Mouse (Mus musculus) neural tube, embryonic 13.5 days (tissue): Measurements from ENCODE around the gene Zdhhc18. TPM values are rescaled to one million over a fixed set of nuclear protein-coding genes. Genes with fewer than 3 reads are reported as not detected.

Experiments used
- ATAC-seq: fragments of 200-750 bp; cut with Nextera tagmentation; 2 replicates; pipeline ENCODE4 v1.8.0; 2017; ENCODE audit warnings: low read depth, mild to moderate bottlenecking, moderate TSS enrichment, moderate library complexity
- H3K27ac ChIP-seq: fragments of 300-500 bp; sonication (generic); replicated peaks from 2 replicates; pipeline ENCODE4 v1.5.1; 2015; ENCODE audit warnings: moderate library complexity, mild to moderate bottlenecking, inconsistent platforms
- H3K27me3 ChIP-seq: fragments of 300-500 bp; sonication (generic); 2 replicates; pipeline ENCODE4 v1.6.1; 2015; ENCODE audit warnings: mild to moderate bottlenecking, inconsistent platforms
- H3K36me3 ChIP-seq: fragments of 300-500 bp; sonication (generic); 2 replicates; pipeline ENCODE4 v1.6.1; 2015; ENCODE audit warnings: mild to moderate bottlenecking, inconsistent platforms
- H3K4me1 ChIP-seq: fragments of 300-500 bp; sonication (generic); replicated peaks from 2 replicates; pipeline ENCODE4 v1.6.1; 2015; ENCODE audit warnings: inconsistent platforms
- H3K4me2 ChIP-seq: fragments of 300-500 bp; sonication (generic); 2 replicates; pipeline ENCODE4 v1.6.1; 2015; ENCODE audit warnings: inconsistent platforms, mild to moderate bottlenecking, moderate library complexity
- H3K4me3 ChIP-seq: fragments of 300-500 bp; sonication (generic); 2 replicates; pipeline ENCODE4 v1.5.1; 2015; ENCODE audit warnings: mild to moderate bottlenecking, inconsistent platforms
- H3K9ac ChIP-seq: fragments of 300-500 bp; sonication (generic); 2 replicates; pipeline ENCODE4 v1.6.1; 2015; ENCODE audit warnings: moderate library complexity, mild to moderate bottlenecking, inconsistent platforms
- H3K9me3 ChIP-seq: fragments of 300-500 bp; sonication (generic); 2 replicates; pipeline ENCODE4 v1.6.1; 2016; ENCODE audit warnings: inconsistent platforms
- WGBS: fragments of 180-500 bp; shearing (Covaris S2); methylation state at CpG from one replicate; pipeline ENCODE4 v1.1.7; 2015; 5-methylcytosine and 5-hydroxymethylcytosine counted together
- polyA plus RNA-seq: library from polyadenylated mRNA; unstranded; fragments of >200 nt; fragmentation: Nextera tagmentation; extraction: Ambion mirVana; gene quantifications from 2 replicates; pipeline ENCODE4 v1.2.1, GENCODE M21; 2015

The Zdhhc18 gene
- polyA plus RNA-seq, 1 experiment from 2014 or later = 4.3 TPM

DNA sequence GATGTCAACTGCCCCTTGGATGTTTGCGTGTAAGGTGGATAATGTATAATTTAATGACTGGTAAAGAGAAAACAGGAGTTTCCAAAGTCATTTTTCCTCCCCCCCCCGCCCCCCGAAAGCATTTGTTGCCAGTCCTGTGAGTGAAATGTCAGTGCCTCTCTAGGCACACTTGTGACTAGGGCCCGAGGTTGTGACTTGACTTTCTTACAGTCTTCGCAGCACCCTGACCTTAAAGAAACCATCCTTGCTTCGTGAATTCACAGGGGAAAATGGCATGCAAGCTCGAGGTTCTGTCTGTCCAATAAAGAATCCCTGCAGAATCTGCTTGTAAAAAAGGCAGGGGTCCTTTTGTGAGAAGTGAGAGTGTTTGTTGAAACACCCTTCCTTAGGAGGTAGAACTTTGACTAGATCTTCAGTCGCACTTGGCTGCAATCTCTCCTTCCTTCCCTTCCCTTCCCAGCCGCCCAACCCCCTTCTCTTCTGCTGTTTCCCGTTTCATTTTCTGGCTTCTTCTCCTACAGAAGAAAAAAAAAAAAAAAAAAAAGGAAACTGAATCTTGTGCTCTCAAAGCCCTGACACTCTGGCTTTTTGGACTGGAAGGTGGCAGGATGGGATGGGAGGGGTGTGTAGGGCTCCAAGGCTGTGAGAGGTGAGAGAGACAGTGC, 23.8 kb upstream of the Zdhhc18 start:
- Histone ChIP-seq H3K9ac (peak overlapping the region; percentile 88), H3K27ac (peak overlapping the region; percentile 97), H3K36me3 (peaks cover 5% of the 10 kb centered on the region; the same call in 1 of the 2 replicates), H3K4me2 (peak overlapping the region; percentile 82), H3K4me3 (peak overlapping the region; percentile 75; the same call in 1 of the 2 replicates), H3K9me3 (no peaks in the 10 kb centered on the region), H3K4me1 (peaks cover 76% of the 10 kb centered on the region), H3K27me3 (no peaks in the 10 kb centered on the region)
- ATAC-seq = no peak
- WGBS = 39% methylated on average over 10 of the region's 10 CpGs

- Histone ChIP-seq H3K9ac (peak overlapping the region; percentile 88), H3K9me3 (no peaks in the 10 kb centered on the region), H3K27ac (peak overlapping the region; percentile 97), H3K4me1 (peaks cover 80% of the 10 kb centered on the region), H3K4me3 (peak overlapping the region; percentile 75), H3K4me2 (peak overlapping the region; percentile 82), H3K27me3 (no peaks in the 10 kb centered on the region), H3K36me3 (peaks cover 3% of the 10 kb centered on the region; the same call in 1 of the 2 replicates)
- WGBS = 3% methylated on average over 24 of the region's 24 CpGs
- ATAC-seq = peak; percentile 48
Observed at GRCm38 (mm10) chr4:133672845-133673647, 23.1 kb upstream of the Zdhhc18 start.

DNA sequence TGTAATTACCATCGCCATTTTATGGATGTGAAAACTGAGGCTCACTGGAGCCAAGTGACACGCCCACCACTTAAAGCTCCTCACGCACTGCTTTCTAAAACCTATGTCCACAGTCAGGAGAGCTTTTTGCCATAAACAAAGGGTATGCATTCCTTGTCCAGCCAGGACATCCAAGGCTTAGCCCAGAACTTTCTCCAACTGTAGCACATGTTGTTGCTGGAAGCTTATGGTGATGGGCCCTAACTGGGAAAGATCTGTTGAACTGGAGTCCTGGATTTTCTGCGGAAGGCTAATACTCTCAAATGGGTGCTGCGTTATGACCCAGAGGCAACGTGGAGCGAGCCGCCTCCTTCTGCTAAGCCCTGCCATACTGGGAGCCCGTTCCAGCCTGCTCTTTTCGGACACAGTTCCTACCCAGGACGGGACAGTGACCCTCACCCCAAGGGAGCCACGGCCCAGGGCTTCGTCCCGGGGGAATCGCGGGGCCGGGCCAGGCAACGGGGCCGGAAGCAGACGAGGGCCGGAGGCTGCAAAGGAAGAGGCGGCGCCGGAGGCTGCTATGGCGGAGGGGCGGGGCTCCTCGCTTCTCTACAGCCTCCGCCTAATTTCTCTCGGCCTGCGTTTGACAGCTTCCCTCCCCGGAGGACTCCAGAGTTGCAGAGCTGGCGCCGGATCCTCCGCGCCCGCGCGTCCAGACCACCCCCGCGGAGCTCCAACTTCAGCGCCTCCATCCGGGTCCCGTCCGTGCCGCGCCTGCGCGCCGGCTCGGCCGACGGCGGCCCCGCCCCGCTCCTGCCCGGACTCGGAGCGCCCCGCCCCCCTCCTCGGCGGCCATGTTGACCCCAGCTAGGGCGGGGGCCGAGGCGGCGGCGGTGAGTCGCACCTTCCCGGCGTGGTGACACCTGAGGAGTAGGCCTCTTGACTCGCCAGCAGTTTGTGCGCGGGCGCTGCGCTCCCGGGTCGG, 22.2 kb upstream of the Zdhhc18 start, which contains the start of gene Pigv:
Gene Pigv, minus strand, starts transcription at position 767 of the 964 bp plus-strand sequence.
- peaks cover 78% of the 10 kb centered on the region for H3K4me1 ChIP-seq
- peak within 1 kb of the TSS; percentile 82 for H3K4me2 ChIP-seq
- no peaks in the 10 kb centered on the region for H3K27me3 ChIP-seq
- H3K4me3 ChIP-seq = peak within 1 kb of the TSS; percentile 75
- WGBS = under 1% methylated on average over 76 of the region's 76 CpGs
- H3K9ac ChIP-seq = peak within 1 kb of the TSS; percentile 88
- H3K9me3 ChIP-seq = no peaks in the 10 kb centered on the region
- peaks cover 8% of the 10 kb centered on the region; the same call in 1 of the 2 replicates for H3K36me3 ChIP-seq
- ATAC-seq = peak; percentile 88
- peak within 1 kb of the TSS; percentile 97 for H3K27ac ChIP-seq

DNA sequence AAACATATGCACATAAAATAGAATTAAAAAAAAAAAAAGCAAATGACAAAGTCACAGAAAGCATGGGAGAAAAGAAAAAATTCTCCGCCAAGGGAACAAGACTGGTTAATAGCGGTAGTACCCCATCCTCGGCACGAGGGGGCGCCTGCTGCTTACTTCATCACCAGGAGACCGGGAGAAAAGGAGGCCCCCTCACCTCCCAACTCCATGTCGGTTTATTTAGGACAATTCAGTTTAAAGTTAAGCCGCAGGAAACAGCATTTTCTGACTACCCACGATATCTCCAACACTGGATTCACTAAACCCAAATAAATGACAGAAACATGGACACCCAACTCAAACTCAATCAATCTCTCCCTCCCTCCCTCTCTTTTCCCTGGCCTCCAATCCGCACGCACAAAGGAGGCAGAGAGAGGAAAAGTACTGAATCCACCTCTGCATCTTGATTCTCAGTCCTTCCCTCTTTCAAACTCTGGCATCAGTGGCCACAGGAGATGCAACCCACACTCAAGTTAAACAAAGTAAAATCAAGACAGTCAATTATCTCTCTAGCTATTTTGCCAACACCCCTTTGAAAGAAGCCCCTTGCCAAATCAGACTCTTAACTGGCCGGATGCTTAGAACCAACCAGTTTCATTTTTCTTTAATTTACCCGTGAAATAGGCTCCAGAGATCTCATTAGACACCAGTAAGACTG, 21.4 kb upstream of the Zdhhc18 start:
- Histone ChIP-seq H3K4me1 (peaks cover 69% of the 10 kb centered on the region), H3K27me3 (no peaks in the 10 kb centered on the region), H3K9ac (peak overlapping the region; percentile 88), H3K4me2 (peak overlapping the region; percentile 82), H3K27ac (peak overlapping the region; percentile 97), H3K4me3 (peak overlapping the region; percentile 75), H3K36me3 (peaks cover 10% of the 10 kb centered on the region; the same call in 1 of the 2 replicates), H3K9me3 (no peaks in the 10 kb centered on the region)
- no peak for ATAC-seq
- 3% methylated on average over 12 of the region's 13 CpGs for WGBS

DNA sequence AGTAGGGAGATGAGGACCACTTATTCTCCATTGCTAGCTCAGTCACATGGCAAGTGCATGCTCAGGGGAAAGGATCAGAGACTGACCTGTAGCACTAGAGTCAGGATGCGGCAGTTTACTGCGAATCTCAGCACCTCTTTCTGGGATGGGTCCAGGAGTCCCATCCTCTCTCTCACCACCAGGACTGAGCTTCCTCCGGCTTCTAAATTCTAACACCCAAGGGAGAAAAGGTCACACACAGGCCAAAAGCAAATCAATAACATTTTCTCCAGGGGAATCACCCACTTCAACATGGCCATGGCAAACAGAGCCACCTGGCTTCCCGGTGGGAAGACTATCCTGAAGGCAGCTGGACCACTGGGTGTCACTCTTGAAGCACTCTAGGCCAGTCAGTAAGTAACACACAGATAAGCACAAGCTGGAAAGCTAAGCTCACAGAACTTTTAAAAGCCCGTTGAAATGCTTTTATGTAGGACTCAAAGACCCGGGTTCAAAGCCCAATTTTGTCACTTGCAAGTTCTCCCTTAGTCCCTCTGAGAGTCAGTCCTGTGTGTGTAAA, 19.8 kb upstream of the Zdhhc18 start:
- 69% methylated on average over 6 of the region's 6 CpGs for WGBS

GRCm38 (mm10) chr4:133668537-133668936, 18.6 kb upstream of the Zdhhc18 start:
- Histone ChIP-seq H3K27ac (no peak overlapping the region), H3K4me1 (peaks cover 46% of the 10 kb centered on the region), H3K4me2 (no peak overlapping the region), H3K4me3 (no peak overlapping the region), H3K27me3 (no peaks in the 10 kb centered on the region), H3K9ac (no peak overlapping the region), H3K9me3 (no peaks in the 10 kb centered on the region), H3K36me3 (peaks cover 27% of the 10 kb centered on the region; the same call in 1 of the 2 replicates)
- no peak for ATAC-seq
- 55% methylated on average over 3 of the region's 3 CpGs for WGBS

More for the DNA sequence above, 19.8 kb upstream of the Zdhhc18 start:
- no peaks in the 10 kb centered on the region for H3K27me3 ChIP-seq
- H3K4me1 ChIP-seq = peaks cover 58% of the 10 kb centered on the region
- peak overlapping the region; percentile 82 for H3K4me2 ChIP-seq
- no peak overlapping the region for H3K9ac ChIP-seq
- H3K4me3 ChIP-seq = no peak overlapping the region
- no peak for ATAC-seq
- no peak overlapping the region for H3K27ac ChIP-seq
- H3K36me3 ChIP-seq = peaks cover 21% of the 10 kb centered on the region; the same call in 1 of the 2 replicates
- no peaks in the 10 kb centered on the region for H3K9me3 ChIP-seq

DNA sequence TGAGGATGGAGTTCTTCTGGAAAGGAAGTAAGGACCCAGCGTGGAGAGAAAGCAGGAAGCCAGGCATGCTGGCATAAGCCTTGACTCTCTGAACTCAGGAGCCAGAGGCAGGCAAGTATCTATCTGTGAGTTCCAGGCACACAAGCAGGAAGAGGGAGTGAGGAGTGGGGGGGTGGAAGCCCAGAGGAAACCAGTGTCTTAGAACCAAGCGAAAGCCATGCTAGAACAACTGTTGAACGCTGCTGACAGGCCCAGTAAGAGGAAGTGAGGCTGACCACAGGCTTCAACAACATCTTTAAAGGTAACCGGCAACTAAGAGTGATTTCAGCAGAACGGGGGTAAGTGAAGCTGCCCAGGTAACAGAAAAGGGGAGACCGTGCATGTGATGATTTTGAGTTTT, 16.2 kb upstream of the Zdhhc18 start:
- no peak for ATAC-seq
- Histone ChIP-seq H3K9me3 (no peaks in the 10 kb centered on the region), H3K4me1 (peaks cover 35% of the 10 kb centered on the region), H3K27me3 (no peaks in the 10 kb centered on the region), H3K27ac (no peak overlapping the region), H3K36me3 (peaks cover 36% of the 10 kb centered on the region), H3K4me2 (no peak overlapping the region), H3K9ac (no peak overlapping the region), H3K4me3 (no peak overlapping the region)
- 92% methylated on average over 6 of the region's 6 CpGs for WGBS

GRCm38 (mm10) chr4:133665118-133665517, 15.2 kb upstream of the Zdhhc18 start:
- peaks cover 36% of the 10 kb centered on the region for H3K36me3 ChIP-seq
- 0 out of 2 replicates have a peak overlapping the region, but pooled peaks have one; percentile 11 for H3K27ac ChIP-seq

GRCm38 (mm10) chr4:133662945-133663344, 13.0 kb upstream of the Zdhhc18 start:
- no peak overlapping the region for H3K4me2 ChIP-seq
- H3K4me1 ChIP-seq = peaks cover 34% of the 10 kb centered on the region
- ATAC-seq = no peak
- H3K27ac ChIP-seq = no peak overlapping the region
- WGBS = 90% methylated on average over 8 of the region's 8 CpGs
- no peak overlapping the region; the same call in 1 of the 2 replicates for H3K9ac ChIP-seq
- no peak overlapping the region for H3K4me3 ChIP-seq
- H3K27me3 ChIP-seq = no peaks in the 10 kb centered on the region
- no peaks in the 10 kb centered on the region for H3K9me3 ChIP-seq
- H3K36me3 ChIP-seq = peaks cover 32% of the 10 kb centered on the region

More at GRCm38 (mm10) chr4:133665118-133665517, 15.2 kb upstream of the Zdhhc18 start:
- Histone ChIP-seq H3K4me3 (no peak overlapping the region), H3K27me3 (no peaks in the 10 kb centered on the region), H3K9ac (0 out of 2 replicates have a peak overlapping the region, but pooled peaks have one; percentile 17), H3K9me3 (no peaks in the 10 kb centered on the region), H3K4me2 (no peak overlapping the region), H3K4me1 (peaks cover 35% of the 10 kb centered on the region)
- ATAC-seq = no peak
- 63% methylated on average over 11 of the region's 11 CpGs for WGBS

DNA sequence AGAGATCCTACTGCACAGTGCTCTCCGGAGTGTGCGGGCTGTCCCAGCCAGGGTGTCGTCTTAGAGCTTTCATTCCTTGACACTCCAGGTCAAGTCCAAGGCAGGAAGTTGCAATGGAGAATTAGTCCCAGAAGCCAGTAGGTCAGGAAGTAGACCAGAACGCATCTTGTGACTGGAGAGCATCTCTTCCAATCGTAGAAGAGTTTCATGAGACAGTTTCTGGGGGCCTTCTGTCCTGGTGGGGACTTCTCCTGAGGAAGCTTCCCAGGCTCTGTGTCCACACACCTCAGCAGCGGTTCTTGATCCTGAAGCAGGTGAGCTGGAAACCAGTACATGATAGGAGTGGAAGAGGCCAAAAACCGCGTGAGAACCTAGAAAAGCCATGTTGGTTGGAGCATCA, 12.5 kb upstream of the Zdhhc18 start:
- no peaks in the 10 kb centered on the region for H3K9me3 ChIP-seq
- no peak for ATAC-seq
- H3K4me1 ChIP-seq = peaks cover 34% of the 10 kb centered on the region
- no peak overlapping the region for H3K27ac ChIP-seq
- no peak overlapping the region for H3K4me3 ChIP-seq
- no peaks in the 10 kb centered on the region for H3K27me3 ChIP-seq
- 92% methylated on average over 8 of the region's 8 CpGs for WGBS
- no peak overlapping the region for H3K9ac ChIP-seq
- H3K4me2 ChIP-seq = no peak overlapping the region
- peaks cover 28% of the 10 kb centered on the region for H3K36me3 ChIP-seq
